Mouse (Mus musculus) thymus, adult 2 months (tissue): ENCODE data around the gene Fbxl18. TPM values are rescaled to one million over a fixed set of nuclear protein-coding genes. Genes with fewer than 3 reads are reported as not detected.

Source experiments
- DNase-seq: peaks from one replicate; pipeline ENCODE4 v3.0.0; 2021
- H3K27ac ChIP-seq: fragments of 200-500 bp; 2 replicates; pipeline ENCODE4 v1.5.1; 2012; ENCODE audit warnings: low read length, control low read depth; ENCODE audit not compliant: control insufficient read depth, insufficient read depth
- H3K27me3 ChIP-seq: fragments of 200-500 bp; 2 replicates; pipeline ENCODE4 v1.6.1; 2012; ENCODE audit warnings: mild to moderate bottlenecking, low read length, moderate library complexity, mixed read lengths; ENCODE audit not compliant: control insufficient read depth, insufficient read depth
- H3K36me3 ChIP-seq: fragments of 200-500 bp; 2 replicates; pipeline ENCODE4 v1.6.1; 2012; ENCODE audit warnings: mild to moderate bottlenecking, low read length, moderate library complexity; ENCODE audit not compliant: control insufficient read depth, insufficient read depth
- H3K4me1 ChIP-seq: fragments of 200-500 bp; replicated peaks from 2 replicates; pipeline ENCODE4 v1.6.1; 2012; ENCODE audit warnings: low read length; ENCODE audit not compliant: control insufficient read depth, insufficient read depth
- H3K4me3 ChIP-seq: fragments of 200-500 bp; 2 replicates; pipeline ENCODE4 v1.5.1; 2012; ENCODE audit warnings: mild to moderate bottlenecking, low read length, control low read depth, moderate library complexity; ENCODE audit not compliant: control insufficient read depth, insufficient read depth
- CTCF ChIP-seq: fragments of 200-500 bp; IDR thresholded peaks from 2 replicates; pipeline ENCODE4 v1.5.1; 2012; ENCODE audit warnings: mild to moderate bottlenecking, control low read depth, low read length, moderate library complexity, borderline replicate concordance; ENCODE audit not compliant: control insufficient read depth, poor library complexity, insufficient read depth; ENCODE audit errors: extremely low read depth
- POLR2A ChIP-seq: fragments of 200-500 bp; IDR thresholded peaks from 2 replicates; pipeline ENCODE4 v1.6.1; 2012; ENCODE audit warnings: mild to moderate bottlenecking, low read length, control low read depth, moderate library complexity; ENCODE audit not compliant: control insufficient read depth, poor library complexity, insufficient read depth; ENCODE audit errors: extremely low read depth
- WGBS: fragments of 180-500 bp; shearing (Covaris S2); methylation state at CpG from one replicate; pipeline ENCODE4 v1.1.7; 2018; 5-methylcytosine and 5-hydroxymethylcytosine counted together
- polyA plus RNA-seq: library from polyadenylated mRNA; depleted of rRNA; stranded (reverse); fragments of >200 nt; gene quantifications from 2 replicates; pipeline ENCODE4 v1.2.3, GENCODE M21; 2012

Gene Fbxl18
- polyA plus RNA-seq, 1 experiment: 25.8 TPM

DNA sequence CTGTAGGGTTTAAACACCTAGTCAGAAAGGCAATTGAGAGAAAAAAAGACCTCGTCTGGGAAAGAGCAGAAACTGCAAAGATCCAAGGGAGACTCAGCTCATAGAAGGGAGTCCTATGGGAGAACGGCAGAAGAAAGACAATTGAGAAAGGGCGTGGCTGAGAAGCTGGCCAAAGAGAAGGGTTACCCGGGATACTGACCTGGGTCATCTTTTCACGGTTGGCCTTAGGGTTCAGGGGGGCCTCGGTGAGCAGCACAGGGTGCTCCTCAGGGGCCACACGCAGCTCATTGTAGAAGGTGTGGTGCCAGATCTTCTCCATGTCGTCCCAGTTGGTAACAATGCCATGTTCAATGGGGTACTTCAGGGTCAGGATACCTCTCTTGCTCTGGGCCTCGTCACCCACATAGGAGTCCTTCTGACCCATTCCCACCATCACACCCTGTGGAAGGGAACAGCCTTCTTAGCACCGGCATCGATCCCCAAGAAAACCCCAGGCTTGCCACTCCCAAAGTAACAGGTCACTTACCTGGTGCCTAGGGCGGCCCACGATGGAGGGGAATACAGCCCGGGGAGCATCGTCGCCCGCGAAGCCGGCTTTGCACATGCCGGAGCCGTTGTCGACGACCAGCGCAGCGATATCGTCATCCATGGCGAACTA, 9.9 kb upstream of the Fbxl18 start:
- H3K27ac ChIP-seq: peak overlapping the region; percentile 64
- TF ChIP-seq POLR2A (no peak; the same call in 1 of the 2 replicates), CTCF (no peak)
- peak overlapping the region; percentile 97 for H3K4me3 ChIP-seq
- peaks cover 43% of the 10 kb centered on the region for H3K4me1 ChIP-seq
- WGBS: 1% methylated on average over 27 of the region's 27 CpGs
- H3K27me3 ChIP-seq: no peaks in the 10 kb centered on the region
- H3K36me3 ChIP-seq: peaks cover 53% of the 10 kb centered on the region
- no peak for DNase-seq

DNA sequence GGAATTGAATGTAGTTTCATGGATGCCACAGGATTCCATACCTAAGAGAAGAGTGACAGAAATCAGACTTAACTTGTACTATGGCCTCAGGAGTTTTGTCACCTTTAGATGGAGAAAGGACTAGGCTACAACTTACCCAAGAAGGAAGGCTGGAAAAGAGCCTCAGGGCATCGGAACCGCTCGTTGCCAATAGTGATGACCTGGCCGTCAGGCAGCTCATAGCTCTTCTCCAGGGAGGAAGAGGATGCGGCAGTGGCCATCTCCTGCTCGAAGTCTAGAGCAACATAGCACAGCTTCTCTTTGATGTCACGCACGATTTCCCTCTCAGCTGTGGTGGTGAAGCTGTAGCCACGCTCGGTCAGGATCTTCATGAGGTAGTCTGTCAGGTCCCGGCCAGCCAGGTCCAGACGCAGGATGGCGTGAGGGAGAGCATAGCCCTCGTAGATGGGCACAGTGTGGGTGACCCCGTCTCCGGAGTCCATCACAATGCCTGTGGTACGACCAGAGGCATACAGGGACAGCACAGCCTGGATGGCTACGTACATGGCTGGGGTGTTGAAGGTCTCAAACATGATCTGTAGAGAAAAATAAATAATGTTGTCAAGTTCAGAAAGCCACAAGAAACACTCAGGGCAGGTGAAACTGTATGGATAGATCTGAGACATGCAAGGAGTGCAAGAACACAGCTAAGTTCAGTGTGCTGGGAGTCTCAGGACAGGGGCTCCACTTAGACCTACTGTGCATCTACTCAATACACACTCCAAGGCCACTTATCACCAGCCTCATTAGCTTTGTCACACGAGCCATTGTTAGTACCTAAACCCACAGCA, 9.2 kb upstream of the Fbxl18 start:
- WGBS: 25% methylated on average over 19 of the region's 19 CpGs
- Histone ChIP-seq H3K4me1 (peaks cover 35% of the 10 kb centered on the region), H3K36me3 (peaks cover 58% of the 10 kb centered on the region), H3K27me3 (no peaks in the 10 kb centered on the region), H3K4me3 (peak overlapping the region; percentile 97), H3K27ac (0 out of 2 replicates have a peak overlapping the region, but pooled peaks have one; percentile 12)
- no peak for DNase-seq
- TF ChIP-seq CTCF (no peak), POLR2A (no peak)

DNA sequence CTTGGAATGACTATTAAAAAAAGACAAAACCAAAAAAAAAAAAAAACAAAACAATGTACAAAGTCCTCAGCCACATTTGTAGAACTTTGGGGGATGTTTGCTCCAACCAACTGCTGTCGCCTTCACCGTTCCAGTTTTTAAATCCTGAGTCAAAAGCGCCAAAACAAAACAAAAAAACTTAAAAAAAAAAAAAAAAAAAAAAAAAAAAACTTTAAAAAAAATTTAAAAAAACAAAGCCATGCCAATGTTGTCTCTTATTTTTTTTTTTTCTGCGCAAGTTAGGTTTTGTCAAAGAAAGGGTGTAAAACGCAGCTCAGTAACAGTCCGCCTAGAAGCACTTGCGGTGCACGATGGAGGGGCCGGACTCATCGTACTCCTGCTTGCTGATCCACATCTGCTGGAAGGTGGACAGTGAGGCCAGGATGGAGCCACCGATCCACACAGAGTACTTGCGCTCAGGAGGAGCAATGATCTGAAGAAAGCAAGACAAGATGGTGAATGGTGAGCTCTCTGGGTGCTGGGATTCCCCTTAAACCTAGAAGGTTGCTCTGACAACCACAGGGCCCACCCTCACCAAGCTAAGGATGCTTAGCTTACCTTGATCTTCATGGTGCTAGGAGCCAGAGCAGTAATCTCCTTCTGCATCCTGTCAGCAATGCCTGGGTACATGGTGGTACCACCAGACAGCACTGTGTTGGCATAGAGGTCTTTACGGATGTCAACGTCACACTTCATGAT, 8.4 kb upstream of the Fbxl18 start:
- TF ChIP-seq CTCF (no peak), POLR2A (no peak)
- H3K27ac ChIP-seq: no peak overlapping the region
- no peak for DNase-seq
- no peaks in the 10 kb centered on the region for H3K27me3 ChIP-seq
- H3K36me3 ChIP-seq: peaks cover 58% of the 10 kb centered on the region
- 71% methylated on average over 14 of the region's 14 CpGs for WGBS
- H3K4me3 ChIP-seq: peak overlapping the region; percentile 34
- H3K4me1 ChIP-seq: peaks cover 29% of the 10 kb centered on the region

DNA sequence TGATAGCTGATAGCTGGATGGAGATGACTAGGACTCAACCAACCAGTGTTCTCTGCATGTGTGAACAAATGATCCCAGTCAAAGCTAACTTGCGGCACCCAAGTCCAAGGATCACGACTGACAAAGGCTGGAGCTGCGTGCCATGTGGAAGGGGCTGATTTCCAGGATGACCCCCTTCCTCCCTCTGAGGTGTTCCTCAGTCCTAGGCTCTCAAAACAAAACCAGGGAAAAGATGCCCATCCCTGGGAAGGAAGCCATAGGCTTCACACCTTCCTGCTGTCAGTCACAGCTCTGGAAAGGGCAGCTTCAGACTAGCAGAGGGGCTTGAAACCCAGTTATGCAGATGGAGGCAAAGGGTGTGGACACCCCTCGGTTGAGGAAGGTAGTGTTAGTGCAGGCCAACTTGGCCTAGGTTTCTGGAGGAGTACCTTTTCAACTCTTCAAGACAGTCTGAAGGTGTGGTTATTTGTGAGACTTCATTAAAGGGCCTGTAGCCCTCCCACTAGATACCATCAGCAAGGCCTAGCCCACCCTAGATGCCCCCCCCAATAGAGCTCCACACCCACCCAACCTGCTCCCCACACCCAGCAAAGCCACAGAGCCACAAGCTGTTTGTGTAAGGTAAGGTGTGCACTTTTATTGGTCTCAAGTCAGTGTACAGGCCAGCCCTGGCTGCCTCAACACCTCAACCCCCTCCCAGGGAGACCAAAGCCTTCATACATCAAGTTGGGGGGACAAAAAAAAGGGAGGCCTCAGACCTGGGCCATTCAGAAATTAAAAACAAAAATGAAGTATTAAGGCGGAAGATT, 7.5 kb upstream of the Fbxl18 start:
- TF ChIP-seq POLR2A (no peak), CTCF (no peak)
- Histone ChIP-seq H3K4me1 (peaks cover 20% of the 10 kb centered on the region), H3K27ac (peak overlapping the region; percentile 22; the same call in 1 of the 2 replicates), H3K4me3 (no peak overlapping the region), H3K27me3 (no peaks in the 10 kb centered on the region), H3K36me3 (peaks cover 58% of the 10 kb centered on the region)
- DNase-seq: no peak
- WGBS: 80% methylated on average over 5 of the region's 5 CpGs

DNA sequence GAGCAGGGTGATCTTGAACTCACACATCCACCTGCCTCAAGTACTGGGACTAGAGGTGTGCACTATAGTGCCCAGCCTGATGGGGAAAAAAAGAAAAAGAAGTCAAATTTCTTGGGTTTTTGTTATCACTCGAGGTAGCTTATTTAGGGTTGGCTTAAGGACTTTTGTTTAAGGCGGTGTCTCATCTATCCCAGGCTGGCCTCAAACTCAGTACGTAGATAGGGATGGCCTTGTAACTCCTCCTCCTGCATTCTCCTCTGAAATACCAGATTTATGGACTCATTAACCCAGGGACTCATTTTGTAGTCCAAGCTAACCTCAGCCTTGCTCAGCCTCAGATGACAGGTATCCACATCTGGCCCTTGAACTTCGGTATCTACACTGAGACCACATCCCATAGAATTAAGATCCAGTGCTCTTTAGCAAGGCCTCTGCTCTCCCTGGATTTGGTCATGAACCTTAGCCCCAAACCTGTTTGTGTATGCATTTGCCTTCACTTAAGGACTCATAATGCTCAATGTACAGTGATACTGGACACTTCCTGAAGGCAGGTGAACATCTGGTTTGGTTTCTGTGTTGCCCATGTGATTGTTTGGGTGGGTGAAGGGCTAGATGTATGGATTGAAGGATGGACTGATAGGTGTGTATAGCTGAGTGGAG, 6.8 kb upstream of the Fbxl18 start:
- Histone ChIP-seq H3K4me3 (no peak overlapping the region), H3K36me3 (peaks cover 58% of the 10 kb centered on the region), H3K27ac (no peak overlapping the region), H3K27me3 (no peaks in the 10 kb centered on the region), H3K4me1 (peaks cover 13% of the 10 kb centered on the region)
- TF ChIP-seq POLR2A: no peak
- no peak for TF ChIP-seq CTCF
- WGBS: 79% methylated on average over 4 of the region's 4 CpGs
- no peak for DNase-seq

DNA sequence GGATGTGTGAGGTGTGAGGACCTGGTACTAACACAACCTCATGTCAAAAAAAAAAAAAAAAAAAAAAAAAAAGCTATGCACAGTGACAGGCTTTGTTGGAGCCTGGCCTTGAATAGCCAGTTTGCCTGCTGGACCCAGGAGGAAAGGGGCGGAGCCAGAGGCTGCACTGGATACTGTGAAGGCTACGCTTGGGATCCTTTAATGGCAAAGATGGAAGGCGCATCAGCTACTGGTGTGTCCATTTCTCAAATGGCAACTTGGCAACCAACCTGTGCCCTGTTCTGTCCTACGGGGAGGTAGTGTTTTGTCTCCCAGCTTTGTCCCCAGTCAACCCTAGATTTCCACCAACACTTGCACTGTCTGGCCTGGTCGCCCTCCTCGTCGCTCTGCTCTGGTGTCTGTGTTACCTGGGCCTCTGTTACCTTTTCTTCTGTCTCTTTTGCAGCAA, 6.2 kb upstream of the Fbxl18 start:
- no peak for TF ChIP-seq CTCF
- no peak for TF ChIP-seq POLR2A
- Histone ChIP-seq H3K27ac (no peak overlapping the region), H3K4me1 (peaks cover 13% of the 10 kb centered on the region), H3K36me3 (peaks cover 58% of the 10 kb centered on the region), H3K4me3 (no peak overlapping the region), H3K27me3 (no peaks in the 10 kb centered on the region)
- 92% methylated on average over 7 of the region's 7 CpGs for WGBS
- no peak for DNase-seq
